ENCODE assay signal across 8 mouse cellular contexts in genomic region chr1:119674984-119675383, GRCm38 (mm10). TPM values are rescaled to one million over a fixed set of nuclear protein-coding genes. Genes with fewer than 3 reads are reported as not detected.
DNase-seq lines count a peak whose midpoint lies in the region; ATAC-seq and TF ChIP-seq lines count a peak whose summit lies in the region.

No protein-coding gene starts in this region.

- H3K4me1 ChIP-seq in kidney, postnatal 0 days (replicated peaks; ENCODE audit: insufficient read depth, low read length): no peaks in the 10 kb centered on the region

- no peaks in the 10 kb centered on the region for H3K9me3 ChIP-seq in kidney, postnatal 0 days (replicated peaks; ENCODE audit: low read length)

- ATAC-seq in kidney, postnatal 0 days (replicated peaks; ENCODE audit: low FRiP score, low read depth): peak; percentile 69

- H3K36me3 ChIP-seq in kidney, postnatal 0 days (ENCODE audit: insufficient read depth, low read length): peaks cover 12% of the 10 kb centered on the region; the same call in 1 of the 2 replicates

- H3K4me3 ChIP-seq in kidney, postnatal 0 days (replicated peaks; ENCODE audit: low read depth, low read length): no peak overlapping the region

- DNase-seq in cerebellum, adult 9-10 months: peak; percentile 20
- no peak for DNase-seq in cerebellum, adult 9-11 months
- peak; percentile 45 to 60 for DNase-seq in right cerebral cortex, adult 2 months (ENCODE audit: low spot score in 2 of 2)
- no peak for DNase-seq in right cerebral cortex, postnatal 36 days (ENCODE audit: low spot score in 2 of 2)
- DNase-seq in embryo, embryonic 9.5 days (ENCODE audit: extremely low spot score): peak; percentile 7
- peak; percentile 75 for DNase-seq in kidney, postnatal 0 days (ENCODE audit: low spot score)
- DNase-seq in lung, postnatal 14 days: peak; percentile 44
- peak; percentile 28 for DNase-seq in thymus, postnatal 25 days

- no peaks in the 10 kb centered on the region for H3K27me3 ChIP-seq in kidney, postnatal 0 days (ENCODE audit: insufficient read depth, low read length)

- H3K4me2 ChIP-seq in kidney, postnatal 0 days (ENCODE audit: low read length): no peak overlapping the region

- no peak overlapping the region for H3K27ac ChIP-seq in kidney, postnatal 0 days

- no peak overlapping the region for H3K9ac ChIP-seq in kidney, postnatal 0 days (ENCODE audit: low read depth, low read length)

- WGBS in kidney, postnatal 0 days: 64% methylated on average over 1 of the region's 1 CpGs

- TF ChIP-seq CTCF in kidney, postnatal 0 days (IDR thresholded peaks at IDR 0.05; ENCODE audit: low read depth): peak; percentile 89

RNA-seq across cellular contexts. Expression of gene Epb41l5, which starts 26.2 kb away (rescaled TPM):
- polyA plus RNA-seq in kidney, postnatal 0 days (2015; fragmentation: Nextera tagmentation; extraction: Ambion mirVana): 50.9 and 56.5 TPM in 2 replicates

Comparison
In these comparisons a context has a peak if more than half of its experiments do, and no peak if none do; other contexts are left out.
1. DNase-seq: peak in cerebellum, adult 9-10 months (single experiment), right cerebral cortex, adult 2 months (2 of 2), embryo, embryonic 9.5 days (single experiment), kidney, postnatal 0 days (single experiment), lung, postnatal 14 days (single experiment) and thymus, postnatal 25 days (single experiment); none in cerebellum, adult 9-11 months (single experiment) and right cerebral cortex, postnatal 36 days (0 of 2).